Mouse (Mus musculus): ENCODE data around the gene Hmgb1.

The Hmgb1 gene

GRCm38 (mm10) chr5:149027389-149027788 is 156.9 kb downstream of the Hmgb1 start:
- DNase-seq (ENCODE audit: extremely low read depth, low read depth), result no peak

- DNase-seq (ENCODE audit: extremely low read depth, low read depth), result no peak
These were observed 163.2 kb downstream of the Hmgb1 start for GRCm38 (mm10) chr5:149021120-149021519.

- DNase-seq (ENCODE audit: extremely low read depth, low read depth), result no peak
These were observed 163.6 kb downstream of the Hmgb1 start for GRCm38 (mm10) chr5:149020681-149021062.

GRCm38 (mm10) chr5:149020059-149020680 is 164.1 kb downstream of the Hmgb1 start:
- no peak for DNase-seq (ENCODE audit: extremely low read depth, low read depth)

GRCm38 (mm10) chr5:149017666-149018415 is 166.4 kb downstream of the Hmgb1 start:
- DNase-seq (ENCODE audit: extremely low read depth, low read depth), result no peak

GRCm38 (mm10) chr5:149017181-149017580 is 167.1 kb downstream of the Hmgb1 start:
- no peak for DNase-seq (ENCODE audit: extremely low read depth, low read depth)

GRCm38 (mm10) chr5:149016261-149016660 is 168.0 kb downstream of the Hmgb1 start:
- DNase-seq (ENCODE audit: extremely low read depth, low read depth), result no peak

GRCm38 (mm10) chr5:149015335-149016201 is 168.7 kb downstream of the Hmgb1 start:
- no peak for DNase-seq (ENCODE audit: extremely low read depth, low read depth)

- DNase-seq (ENCODE audit: extremely low read depth, low read depth), result no peak
These were observed 169.6 kb downstream of the Hmgb1 start for GRCm38 (mm10) chr5:149014600-149015268.

- no peak for DNase-seq (ENCODE audit: extremely low read depth, low read depth)
These were observed 170.3 kb downstream of the Hmgb1 start for GRCm38 (mm10) chr5:149013817-149014508.

GRCm38 (mm10) chr5:149009111-149009510 is 175.2 kb downstream of the Hmgb1 start:
- DNase-seq (ENCODE audit: extremely low read depth, low read depth), result no peak

- no peak for DNase-seq (ENCODE audit: extremely low read depth, low read depth)
These were observed 177.0 kb downstream of the Hmgb1 start for GRCm38 (mm10) chr5:149007295-149007646.

GRCm38 (mm10) chr5:149006362-149007294 is 177.7 kb downstream of the Hmgb1 start:
- peak; percentile 96 for DNase-seq (ENCODE audit: extremely low read depth, low read depth)

- no peak for DNase-seq (ENCODE audit: extremely low read depth, low read depth)
These were observed 178.5 kb downstream of the Hmgb1 start for GRCm38 (mm10) chr5:149005701-149006361.

GRCm38 (mm10) chr5:149005083-149005482 is 179.2 kb downstream of the Hmgb1 start:
- no peak for DNase-seq (ENCODE audit: extremely low read depth, low read depth)

- DNase-seq (ENCODE audit: extremely low read depth, low read depth), result no peak
These were observed 181.2 kb downstream of the Hmgb1 start for GRCm38 (mm10) chr5:149003137-149003536.

- no peak for DNase-seq (ENCODE audit: extremely low read depth, low read depth)
These were observed 181.5 kb downstream of the Hmgb1 start for GRCm38 (mm10) chr5:149002803-149003115.

- no peak for DNase-seq (ENCODE audit: extremely low read depth, low read depth)
These were observed 182.1 kb downstream of the Hmgb1 start for GRCm38 (mm10) chr5:149002034-149002802.

GRCm38 (mm10) chr5:148999802-149000201 is 184.5 kb downstream of the Hmgb1 start:
- DNase-seq (ENCODE audit: extremely low read depth, low read depth), result no peak
